Comparison of ENCODE assay signal across 8 mouse cellular contexts in the genomic region with DNA sequence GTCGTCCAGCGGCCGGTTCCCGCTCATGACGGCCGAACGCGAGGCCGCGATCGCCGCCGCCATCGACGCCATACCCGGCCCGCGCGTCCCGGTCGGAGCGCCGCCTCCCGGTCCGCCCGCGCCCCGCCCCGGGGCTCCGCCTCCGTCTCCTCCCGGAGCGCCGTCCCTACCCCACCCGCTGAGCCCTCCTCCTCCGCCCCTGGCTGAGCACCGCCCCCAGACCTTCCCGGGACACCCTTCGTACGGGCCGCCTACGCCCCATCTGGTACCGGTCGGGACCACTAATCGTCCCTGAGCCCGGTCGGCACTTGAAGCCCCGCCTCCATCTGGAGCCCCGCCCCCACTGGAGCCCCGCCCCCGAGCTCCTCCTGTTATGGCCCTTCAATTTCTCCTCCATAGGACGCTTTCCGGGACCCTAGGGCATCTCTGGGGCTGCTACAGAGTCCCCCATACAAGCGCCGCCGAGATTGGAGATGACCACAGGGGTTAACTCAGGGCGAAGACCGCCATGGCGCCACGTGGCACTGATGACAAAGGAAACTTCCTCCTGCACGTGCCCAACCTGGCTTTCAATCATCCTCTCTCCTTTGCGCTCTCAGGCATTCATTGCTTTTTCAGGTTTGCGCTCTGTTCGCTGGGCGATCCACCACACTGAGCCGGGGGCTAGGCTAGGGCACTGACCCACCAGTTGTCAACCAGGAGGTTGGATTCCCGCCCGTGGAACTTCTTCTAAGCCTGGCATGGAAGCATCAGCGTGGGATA. TPM values are rescaled to one million over a fixed set of nuclear protein-coding genes. Genes with fewer than 3 reads are reported as not detected.
DNase-seq lines count a peak whose midpoint lies in the region; ATAC-seq and TF ChIP-seq lines count a peak whose summit lies in the region.

TSS of gene 2310022B05Rik (minus strand) at position 258 of the 762 bp plus-strand sequence.

- H3K27me3 ChIP-seq in hindbrain, embryonic 16.5 days (replicated peaks; ENCODE audit: control insufficient read depth, insufficient read depth, low read length): no peaks in the 10 kb centered on the region

- peak within 1 kb of the TSS; percentile 93 for H3K9ac ChIP-seq in hindbrain, embryonic 16.5 days (ENCODE audit: low read depth, low read length)

- WGBS in hindbrain, embryonic 16.5 days: 1% methylated on average over 67 of the region's 69 CpGs

- H3K9me3 ChIP-seq in hindbrain, embryonic 16.5 days (ENCODE audit: control insufficient read depth, low read length): no peaks in the 10 kb centered on the region

- peak within 1 kb of the TSS; percentile 96 for H3K4me3 ChIP-seq in gastrocnemius, adult 2 months
- peak within 1 kb of the TSS; percentile 96 for H3K4me3 ChIP-seq in hindbrain, embryonic 16.5 days (ENCODE audit: low read length)

- H3K4me2 ChIP-seq in hindbrain, embryonic 16.5 days (ENCODE audit: low read length): peak within 1 kb of the TSS; percentile 90

- peaks cover 40% of the 10 kb centered on the region for H3K4me1 ChIP-seq in hindbrain, embryonic 16.5 days (ENCODE audit: control insufficient read depth, insufficient read depth, low read depth, low read length)

- H3K27ac ChIP-seq in gastrocnemius, adult 2 months: peak within 1 kb of the TSS; percentile 88
- H3K27ac ChIP-seq in hindbrain, embryonic 16.5 days (ENCODE audit: low read depth, low read length): peak within 1 kb of the TSS; percentile 92

- no peaks in the 10 kb centered on the region for H3K36me3 ChIP-seq in hindbrain, embryonic 16.5 days (ENCODE audit: control insufficient read depth, insufficient read depth, low read length)

- intact Hi-C loops in gastrocnemius, adult 2 months (cut with DNase I): loop anchor here (2.0 to 5.0 kb wide), 2 partner anchors 18 to 36 kb away; no protein-coding TSS in a partner anchor

- ATAC-seq in activated CD4-positive, CD25-positive, alpha-beta regulatory T cell, adult 4 months: peak; percentile 81
- ATAC-seq in common myeloid progenitor, adult 5-6 weeks (replicated peaks; ENCODE audit: low read depth, poor library complexity, severe bottlenecking): peak; percentile 83
- ATAC-seq in hindbrain, embryonic 16.5 days: peak; percentile 88

- peak; percentile 94 for DNase-seq in gastrocnemius, adult 2 months
- peak; percentile 72 to 77 for DNase-seq in left cerebral cortex, adult 18-20 months (ENCODE audit: low spot score in 2 of 2)
- peak; percentile 90 to 95 for DNase-seq in lung, postnatal 4 days
- DNase-seq in retina, postnatal 1 day: peak; percentile 89
- DNase-seq in thymus, postnatal 4 days: peak; percentile 82

- TF ChIP-seq CTCF in gastrocnemius, adult 2 months (IDR thresholded peaks at IDR 0.05): peak; percentile 34; the same call in 1 of the 2 replicates

RNA-seq across cellular contexts. Expression of gene 2310022B05Rik, which starts in this region (rescaled TPM):
- 1 to 10 TPM in 1 of 2 experiments, under 1 TPM in 1; 0.82 to 1.3 TPM for polyA plus RNA-seq in activated CD4-positive, CD25-positive, alpha-beta regulatory T cell, adult 4 months (2017; shearing (Covaris generic))
- 3.3 and 5.4 TPM in 2 replicates for total RNA-seq in common myeloid progenitor, adult 5-6 weeks (2017)
- 10 to 100 TPM; 10.4 to 17.3 TPM for total RNA-seq in gastrocnemius, adult 2 months (2021)
- 17.0 and 23.2 TPM in 2 replicates for polyA plus RNA-seq in hindbrain, embryonic 16.5 days (2015; fragmentation: Nextera tagmentation; extraction: Ambion mirVana)
- total RNA-seq in left cerebral cortex, adult 18-20 months (2021): 10 to 100 TPM; 56.4 to 66.5 TPM

Comparison
In these comparisons a context has a peak if more than half of its experiments do, and no peak if none do; other contexts are left out.
1. Peak in every context shown above with its lines: DNase-seq, ATAC-seq, H3K4me3 ChIP-seq and H3K27ac ChIP-seq.